Mouse (Mus musculus) mature B cell (primary cell): ENCODE measurements around the gene Sorl1.

Experiments used
- in situ Hi-C: fragments of 300-500 bp; cut with MboI; formaldehyde crosslinking; loops from 2 replicates; pipeline ENCODE4 v1.14.3; 2019

Sorl1 gene

GRCm38 (mm10) chr9:42004140-42004539, 120.0 kb downstream of the Sorl1 start:
- in situ Hi-C loops: no loop called here

GRCm38 (mm10) chr9:41999498-42000473, 124.3 kb downstream of the Sorl1 start:
- in situ Hi-C loops: loop anchor here (10.0 kb wide), 1 partner anchor 245 kb away; no protein-coding TSS in a partner anchor

- in situ Hi-C loops: loop anchor here (10.0 kb wide), 1 partner anchor 250 kb away; no protein-coding TSS in a partner anchor
Measured at GRCm38 (mm10) chr9:41995278-41995677, 128.8 kb downstream of the Sorl1 start.

GRCm38 (mm10) chr9:41993821-41994220, 130.3 kb downstream of the Sorl1 start:
- in situ Hi-C loops: loop anchor here (10.0 kb wide), 1 partner anchor 251 kb away; no protein-coding TSS in a partner anchor

- in situ Hi-C loops: loop anchor here (10.0 kb wide), 1 partner anchor 252 kb away; no protein-coding TSS in a partner anchor
Measured at GRCm38 (mm10) chr9:41992841-41993240, 131.3 kb downstream of the Sorl1 start.

GRCm38 (mm10) chr9:41985636-41986035, 138.5 kb downstream of the Sorl1 start:
- in situ Hi-C loops: no loop called here

GRCm38 (mm10) chr9:41985052-41985451, 139.0 kb downstream of the Sorl1 start:
- in situ Hi-C loops: no loop called here

- in situ Hi-C loops: no loop called here
Measured at GRCm38 (mm10) chr9:41984306-41984705, 139.8 kb downstream of the Sorl1 start.

- in situ Hi-C loops: no loop called here
Measured at GRCm38 (mm10) chr9:41983286-41983685, 140.8 kb downstream of the Sorl1 start.

GRCm38 (mm10) chr9:41982760-41983159, 141.3 kb downstream of the Sorl1 start:
- in situ Hi-C loops: no loop called here

- in situ Hi-C loops: no loop called here
Measured at GRCm38 (mm10) chr9:41982023-41982422, 142.1 kb downstream of the Sorl1 start.

GRCm38 (mm10) chr9:41981306-41981705, 142.8 kb downstream of the Sorl1 start:
- in situ Hi-C loops: no loop called here

- in situ Hi-C loops: no loop called here
Measured at GRCm38 (mm10) chr9:41980796-41981195, 143.3 kb downstream of the Sorl1 start.

- in situ Hi-C loops: no loop called here
Measured at GRCm38 (mm10) chr9:41978366-41978765, 145.7 kb downstream of the Sorl1 start.

- in situ Hi-C loops: no loop called here
Measured at GRCm38 (mm10) chr9:41975968-41976367, 148.1 kb downstream of the Sorl1 start.

- in situ Hi-C loops: no loop called here
Measured at GRCm38 (mm10) chr9:41974661-41975060, 149.4 kb downstream of the Sorl1 start.

GRCm38 (mm10) chr9:41973775-41974657, 150.1 kb downstream of the Sorl1 start:
- in situ Hi-C loops: no loop called here

GRCm38 (mm10) chr9:41969961-41970360, 154.1 kb downstream of the Sorl1 start:
- in situ Hi-C loops: no loop called here

- in situ Hi-C loops: no loop called here
Measured at GRCm38 (mm10) chr9:41968673-41969460, 155.2 kb downstream of the Sorl1 start.

GRCm38 (mm10) chr9:41961274-41961673, 162.8 kb downstream of the Sorl1 start:
- in situ Hi-C loops: no loop called here

GRCm38 (mm10) chr9:41958282-41958681, 165.8 kb downstream of the Sorl1 start:
- in situ Hi-C loops: no loop called here
